Mouse (Mus musculus) adipose tissue, adult 10 weeks (tissue): ENCODE results near the gene Zbtb3. TPM values are rescaled to one million over a fixed set of nuclear protein-coding genes. Genes with fewer than 3 reads are reported as not detected.

Experiments
- polyA plus RNA-seq: library from polyadenylated mRNA; stranded (reverse); fragments of 350-450 nt; fragmentation: Illumina TruSeq; extraction: RNeasy Lipid Tissue Mini Kit (QIAGEN cat#74804); gene quantifications from one replicate; pipeline ENCODE4 v1.2.3, GENCODE M21; 2014; ENCODE audit warnings: low read depth, low replicate concordance

Zbtb3 gene
- polyA plus RNA-seq, 1 experiment from 2014 or later, result 3.0 TPM

Other genes starting within 250 kb of the Zbtb3 start
- gene Slc22a8, start 211.3 kb upstream of the Zbtb3 start, polyA plus RNA-seq, result 0.11 TPM
- gene Slc22a6, start 184.5 kb upstream of the Zbtb3 start, polyA plus RNA-seq, result not detected
- gene Chrm1, start 138.8 kb upstream of the Zbtb3 start, polyA plus RNA-seq, result 0.06 TPM
- 327 TPM for gene Slc3a2, start 79.2 kb upstream of the Zbtb3 start, polyA plus RNA-seq
- gene Wdr74, start 66.7 kb upstream of the Zbtb3 start, polyA plus RNA-seq, result 31.3 TPM
- gene 1700092M07Rik, start 61.8 kb upstream of the Zbtb3 start, polyA plus RNA-seq, result 12.2 TPM
- gene Stx5a, start 61.1 kb upstream of the Zbtb3 start, polyA plus RNA-seq, result 114 TPM
- 150 TPM for gene Nxf1, start 45.5 kb upstream of the Zbtb3 start, polyA plus RNA-seq
- gene Tmem223, start 31.6 kb upstream of the Zbtb3 start, polyA plus RNA-seq, result 77.8 TPM
- 54.7 TPM for gene Tmem179b, start 28.1 kb upstream of the Zbtb3 start, polyA plus RNA-seq
- gene Taf6l, start 16.1 kb upstream of the Zbtb3 start, polyA plus RNA-seq, result 12.1 TPM
- 104 TPM for gene Polr2g, start 4.0 kb upstream of the Zbtb3 start, polyA plus RNA-seq
- 29.3 TPM for gene Ttc9c, start 16.8 kb downstream of the Zbtb3 start, polyA plus RNA-seq
- 84.2 TPM for gene Hnrnpul2, start 17.5 kb downstream of the Zbtb3 start, polyA plus RNA-seq
- not detected for gene AC129217.1, start 27.2 kb downstream of the Zbtb3 start, polyA plus RNA-seq
- 161 TPM for gene Bscl2, start 34.9 kb downstream of the Zbtb3 start, polyA plus RNA-seq
- 0.31 TPM for gene Gng3, start 36.6 kb downstream of the Zbtb3 start, polyA plus RNA-seq
- 12.1 TPM for gene Lrrn4cl, start 48.2 kb downstream of the Zbtb3 start, polyA plus RNA-seq
- gene Ubxn1, start 68.9 kb downstream of the Zbtb3 start, polyA plus RNA-seq, result 150 TPM
- gene Uqcc3, start 78.4 kb downstream of the Zbtb3 start, polyA plus RNA-seq, result 57.7 TPM
- 2.4 TPM for gene Lbhd1, start 81.2 kb downstream of the Zbtb3 start, polyA plus RNA-seq
- gene Gm49403, start 81.4 kb downstream of the Zbtb3 start, polyA plus RNA-seq, result not detected
- 60.0 TPM for gene 1810009A15Rik, start 86.3 kb downstream of the Zbtb3 start, polyA plus RNA-seq
- gene Gm49416, start 86.4 kb downstream of the Zbtb3 start, polyA plus RNA-seq, result not detected
- gene Ints5, start 90.5 kb downstream of the Zbtb3 start, polyA plus RNA-seq, result 12.0 TPM
- gene Ganab, start 95.5 kb downstream of the Zbtb3 start, polyA plus RNA-seq, result 130 TPM
- gene B3gat3, start 117.8 kb downstream of the Zbtb3 start, polyA plus RNA-seq, result 54.1 TPM
- 6.2 TPM for gene Rom1, start 126.8 kb downstream of the Zbtb3 start, polyA plus RNA-seq
- 35.3 TPM for gene Eml3, start 127.0 kb downstream of the Zbtb3 start, polyA plus RNA-seq
- gene Mta2, start 139.3 kb downstream of the Zbtb3 start, polyA plus RNA-seq, result 71.9 TPM
- 17.4 TPM for gene Tut1, start 151.3 kb downstream of the Zbtb3 start, polyA plus RNA-seq
- gene Eef1g, start 164.5 kb downstream of the Zbtb3 start, polyA plus RNA-seq, result 409 TPM
- gene Ahnak, start 186.7 kb downstream of the Zbtb3 start, polyA plus RNA-seq, result 114 TPM